8 mouse cellular contexts compared by ENCODE assay signal in genomic region chr11:94491035-94491748, GRCm38 (mm10). TPM values are rescaled to one million over a fixed set of nuclear protein-coding genes. Genes with fewer than 3 reads are reported as not detected.
DNase-seq lines count a peak whose midpoint lies in the region; ATAC-seq and TF ChIP-seq lines count a peak whose summit lies in the region.

No protein-coding gene starts in this region.

- peak; percentile 54 for DNase-seq in gastrocnemius, adult 2 months
- no peak for DNase-seq in gastrocnemius, postnatal 25 days
- peak; percentile 48 for DNase-seq in ES-CJ7 (ENCODE audit: low read depth, low spot score)
- DNase-seq in embryo, embryonic 9.5 days (ENCODE audit: extremely low spot score), result peak; percentile 70
- peak; percentile 82 for DNase-seq in hindbrain, postnatal 0 days (ENCODE audit: low spot score)
- DNase-seq in liver, embryonic 14.5 days (ENCODE audit: low read depth in 3 of 3, low spot score in 3 of 3), result no peak
- peak; percentile 77 for DNase-seq in retina, postnatal 7 days (ENCODE audit: low read depth, low spot score)

- H3K4me3 ChIP-seq in gastrocnemius, adult 2 months, result peak overlapping the region; percentile 70
- peak overlapping the region; percentile 44 for H3K4me3 ChIP-seq in hindbrain, postnatal 0 days (ENCODE audit: low read length)
- peak overlapping the region; percentile 15 to 44; a peak in 3 of 4 replicates for H3K4me3 ChIP-seq in liver, embryonic 14.5 days (ENCODE audit: insufficient read depth in 1 of 2, low read depth in 2 of 2, low read length in 2 of 2)

- H3K9me3 ChIP-seq in hindbrain, postnatal 0 days (ENCODE audit: low read length), result no peaks in the 10 kb centered on the region
- H3K9me3 ChIP-seq in liver, embryonic 14.5 days (ENCODE audit: control insufficient read depth, low read length), result no peaks in the 10 kb centered on the region

- H3K4me1 ChIP-seq in hindbrain, postnatal 0 days (ENCODE audit: insufficient read depth, low read length), result 0 out of 2 replicates have a peak, but pooled peaks cover 7% of the 10 kb centered on the region
- no peaks in the 10 kb centered on the region for H3K4me1 ChIP-seq in liver, embryonic 14.5 days (replicated peaks; ENCODE audit: control insufficient read depth in 2 of 2, insufficient read depth in 2 of 2, low read length in 1 of 2)

- H3K36me3 ChIP-seq in hindbrain, postnatal 0 days (ENCODE audit: insufficient read depth, low read length), result no peaks in the 10 kb centered on the region
- no peaks in the 10 kb centered on the region for H3K36me3 ChIP-seq in liver, embryonic 14.5 days (replicated peaks; ENCODE audit: control insufficient read depth, insufficient read depth, low read depth)

- TF ChIP-seq CTCF in gastrocnemius, adult 2 months (IDR thresholded peaks at IDR 0.05), result no peak
- no peak; the same call in 1 of the 2 replicates for TF ChIP-seq CTCF in hindbrain, postnatal 0 days (IDR thresholded peaks at IDR 0.05; ENCODE audit: low read depth)
- no peak for TF ChIP-seq CTCF in liver, embryonic 14.5 days (IDR thresholded peaks at IDR 0.05; ENCODE audit: low read depth)

- no peaks in the 10 kb centered on the region for H3K27me3 ChIP-seq in hindbrain, postnatal 0 days (ENCODE audit: insufficient read depth, low read length)
- H3K27me3 ChIP-seq in liver, embryonic 14.5 days (ENCODE audit: control insufficient read depth, insufficient read depth, low read length), result peaks cover 21% of the 10 kb centered on the region

- peak overlapping the region; percentile 72 for H3K4me2 ChIP-seq in hindbrain, postnatal 0 days (ENCODE audit: low read depth, low read length)
- H3K4me2 ChIP-seq in liver, embryonic 14.5 days (ENCODE audit: low read depth), result peak overlapping the region; percentile 47

- 3% methylated on average over 53 of the region's 55 CpGs for WGBS in hindbrain, postnatal 0 days
- WGBS in liver, embryonic 14.5 days (ENCODE audit: insufficient replicate concordance), result 2% methylated on average over 55 of the region's 55 CpGs

- intact Hi-C loops in gastrocnemius, adult 2 months (cut with DNase I), result no loop called here

- peak; percentile 81 for ATAC-seq in hindbrain, postnatal 0 days
- ATAC-seq in liver, embryonic 14.5 days (ENCODE audit: insufficient read depth), result no peak
- no peak for ATAC-seq in megakaryocyte-erythroid progenitor cell, adult 5-6 weeks (replicated peaks; ENCODE audit: low FRiP score, low TSS enrichment, poor library complexity, severe bottlenecking)

- H3K9ac ChIP-seq in hindbrain, postnatal 0 days (replicated peaks; ENCODE audit: low read length), result peak overlapping the region; percentile 58
- no peak overlapping the region for H3K9ac ChIP-seq in liver, embryonic 14.5 days (replicated peaks)

- no peak for TF ChIP-seq EP300 in liver, embryonic 14.5 days (IDR thresholded peaks at IDR 0.05; ENCODE audit: low read depth)

- H3K27ac ChIP-seq in gastrocnemius, adult 2 months, result 0 out of 2 replicates have a peak overlapping the region, but pooled peaks have one; percentile 20
- peak overlapping the region; percentile 41; the same call in 1 of the 2 replicates for H3K27ac ChIP-seq in hindbrain, postnatal 0 days
- no peak overlapping the region for H3K27ac ChIP-seq in liver, embryonic 14.5 days

RNA-seq across cellular contexts. Expression of gene Spata20, which starts 5.2 kb away (rescaled TPM):
- not detected for total RNA-seq in gastrocnemius, adult 2 months (2021)
- not detected for total RNA-seq in gastrocnemius, postnatal 25 days (2021)
- 1.5 and 11.8 TPM in 2 replicates for total RNA-seq in hindbrain, postnatal 0 days (2014; rRNA removed)
- polyA plus RNA-seq in hindbrain, postnatal 0 days (2015; fragmentation: Nextera tagmentation; extraction: Ambion mirVana), result 1.0 and 1.6 TPM in 2 replicates
- not detected in 2 replicates for polyA plus RNA-seq in liver, embryonic 14.5 days (2012; rRNA removed)
- polyA plus RNA-seq in liver, embryonic 14.5 days (2014; fragmentation: Nextera tagmentation; extraction: Ambion mirVana), result not detected in 2 replicates
- total RNA-seq in megakaryocyte-erythroid progenitor cell, adult 5-6 weeks (2014; fragmentation: Nextera tagmentation), result not detected in 2 replicates
- not detected in 2 replicates for total RNA-seq in megakaryocyte-erythroid progenitor cell, adult 5-6 weeks (2017)

RNA-seq across cellular contexts. Expression of gene Epn3, which starts 8.6 kb away (rescaled TPM):
- under 1 TPM in 1 of 2 experiments, not detected in 1; 0.05 TPM for total RNA-seq in gastrocnemius, adult 2 months (2021)
- under 1 TPM; 0.08 to 0.43 TPM for total RNA-seq in gastrocnemius, postnatal 25 days (2021)
- total RNA-seq in hindbrain, postnatal 0 days (2014; rRNA removed), result 2.7 and 6.2 TPM in 2 replicates
- 3.6 and 3.7 TPM in 2 replicates for polyA plus RNA-seq in hindbrain, postnatal 0 days (2015; fragmentation: Nextera tagmentation; extraction: Ambion mirVana)
- polyA plus RNA-seq in liver, embryonic 14.5 days (2012; rRNA removed), result 0.02 and 0.04 TPM in 2 replicates
- not detected in 2 replicates for polyA plus RNA-seq in liver, embryonic 14.5 days (2014; fragmentation: Nextera tagmentation; extraction: Ambion mirVana)
- total RNA-seq in megakaryocyte-erythroid progenitor cell, adult 5-6 weeks (2014; fragmentation: Nextera tagmentation), result not detected in 2 replicates
- not detected in 2 replicates for total RNA-seq in megakaryocyte-erythroid progenitor cell, adult 5-6 weeks (2017)

RNA-seq across cellular contexts. Expression of gene Cacna1g, which starts 17.2 kb away (rescaled TPM):
- total RNA-seq in gastrocnemius, adult 2 months (2021), result 1 to 10 TPM; 1.2 to 3.0 TPM
- total RNA-seq in gastrocnemius, postnatal 25 days (2021), result 1 to 10 TPM; 2.0 to 3.2 TPM
- 87.7 and 90.3 TPM in 2 replicates for total RNA-seq in hindbrain, postnatal 0 days (2014; rRNA removed)
- polyA plus RNA-seq in hindbrain, postnatal 0 days (2015; fragmentation: Nextera tagmentation; extraction: Ambion mirVana), result 10.0 and 10.4 TPM in 2 replicates
- polyA plus RNA-seq in liver, embryonic 14.5 days (2012; rRNA removed), result 6.1 and 7.3 TPM in 2 replicates
- polyA plus RNA-seq in liver, embryonic 14.5 days (2014; fragmentation: Nextera tagmentation; extraction: Ambion mirVana), result 0.89 and 3.1 TPM in 2 replicates
- total RNA-seq in megakaryocyte-erythroid progenitor cell, adult 5-6 weeks (2014; fragmentation: Nextera tagmentation), result 0.35 and 1.9 TPM in 2 replicates
- 0.04 and 3.8 TPM in 2 replicates for total RNA-seq in megakaryocyte-erythroid progenitor cell, adult 5-6 weeks (2017)

RNA-seq across cellular contexts. Expression of gene Mycbpap, which starts 30.4 kb away (rescaled TPM):
- total RNA-seq in gastrocnemius, adult 2 months (2021), result not detected
- total RNA-seq in gastrocnemius, postnatal 25 days (2021), result not detected
- 2.3 and 4.8 TPM in 2 replicates for total RNA-seq in hindbrain, postnatal 0 days (2014; rRNA removed)
- 1.1 and 1.5 TPM in 2 replicates for polyA plus RNA-seq in hindbrain, postnatal 0 days (2015; fragmentation: Nextera tagmentation; extraction: Ambion mirVana)
- 0.03 and 0.09 TPM in 2 replicates for polyA plus RNA-seq in liver, embryonic 14.5 days (2012; rRNA removed)
- not detected in 2 replicates for polyA plus RNA-seq in liver, embryonic 14.5 days (2014; fragmentation: Nextera tagmentation; extraction: Ambion mirVana)
- total RNA-seq in megakaryocyte-erythroid progenitor cell, adult 5-6 weeks (2014; fragmentation: Nextera tagmentation), result not detected in 2 replicates
- not detected in 2 replicates for total RNA-seq in megakaryocyte-erythroid progenitor cell, adult 5-6 weeks (2017)

RNA-seq across cellular contexts. Expression of gene Rsad1, which starts 57.9 kb away (rescaled TPM):
- total RNA-seq in gastrocnemius, adult 2 months (2021), result 1 to 10 TPM; 2.9 to 4.1 TPM
- 1 to 10 TPM; 2.6 to 4.1 TPM for total RNA-seq in gastrocnemius, postnatal 25 days (2021)
- total RNA-seq in hindbrain, postnatal 0 days (2014; rRNA removed), result 9.3 and 12.9 TPM in 2 replicates
- 9.2 and 11.3 TPM in 2 replicates for polyA plus RNA-seq in hindbrain, postnatal 0 days (2015; fragmentation: Nextera tagmentation; extraction: Ambion mirVana)
- 1.2 and 1.4 TPM in 2 replicates for polyA plus RNA-seq in liver, embryonic 14.5 days (2012; rRNA removed)
- 0.51 and 0.72 TPM in 2 replicates for polyA plus RNA-seq in liver, embryonic 14.5 days (2014; fragmentation: Nextera tagmentation; extraction: Ambion mirVana)
- total RNA-seq in megakaryocyte-erythroid progenitor cell, adult 5-6 weeks (2014; fragmentation: Nextera tagmentation), result 7.4 and 11.2 TPM in 2 replicates
- 6.8 and 8.6 TPM in 2 replicates for total RNA-seq in megakaryocyte-erythroid progenitor cell, adult 5-6 weeks (2017)

Comparison
In these comparisons a context has a peak if more than half of its experiments do, and no peak if none do; other contexts are left out.
1. DNase-seq: peak in gastrocnemius, adult 2 months (single experiment), ES-CJ7 (single experiment), embryo, embryonic 9.5 days (single experiment), hindbrain, postnatal 0 days (single experiment) and retina, postnatal 7 days (single experiment); none in gastrocnemius, postnatal 25 days (single experiment) and liver, embryonic 14.5 days (0 of 3).
2. RNA of gene Cacna1g, which starts 17.2 kb away (total RNA-seq): 87.7 to 90.3 TPM in hindbrain, postnatal 0 days; 0.04 to 3.8 TPM in megakaryocyte-erythroid progenitor cell, adult 5-6 weeks, 2.0 to 3.2 TPM in gastrocnemius, postnatal 25 days and 1.2 to 3.0 TPM in gastrocnemius, adult 2 months; every median in the first group is over 10 times any median in the second.
3. Peak in every context shown above with its lines, with median percentiles within 50 percentile points of each other: H3K4me3 ChIP-seq.